Mouse (Mus musculus): Measurements from ENCODE around the gene Ankrd44. TPM values are rescaled to one million over a fixed set of nuclear protein-coding genes. Genes with fewer than 3 reads are reported as not detected.
A peak's percentile ranks its signal among the peaks of the same experiment; 100 is the strongest.

Gene Ankrd44
- total RNA-seq, 2 experiments from 2014 or later, result 8.8 to 14.5 TPM

DNA sequence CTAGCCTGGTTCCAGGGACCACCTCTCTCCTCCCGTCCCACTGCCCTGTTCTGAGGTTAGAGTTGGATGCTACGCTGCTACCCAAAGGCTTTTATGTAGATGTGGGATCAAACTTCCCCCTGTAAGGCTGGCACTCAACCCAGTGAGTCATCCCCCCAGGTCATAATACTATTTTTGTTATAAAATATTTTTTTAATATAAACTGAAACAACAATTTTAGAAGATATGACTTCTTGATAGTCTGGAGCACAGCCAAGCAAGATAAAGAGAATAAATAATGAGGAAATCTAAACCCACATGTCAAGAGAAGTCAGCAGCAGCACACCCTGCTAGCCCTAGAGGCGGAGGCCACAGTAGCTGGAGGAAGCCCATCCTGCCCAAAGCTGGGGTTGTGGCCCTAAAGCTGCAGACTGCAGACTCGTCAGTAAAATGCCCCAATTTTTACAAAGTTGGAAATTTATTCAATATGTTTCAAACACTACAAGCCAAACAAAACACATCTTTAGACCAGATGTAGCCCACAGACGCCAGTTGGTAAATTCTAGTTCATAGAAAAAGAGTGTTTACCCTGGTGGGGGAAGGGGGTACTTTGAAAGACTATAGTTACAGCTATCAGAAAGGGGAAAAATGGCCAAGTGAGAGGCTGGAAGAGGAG is 79.7 kb downstream of the Ankrd44 start:
- DNase-seq (ENCODE audit: low spot score in 2 of 2), result no peak
- Histone ChIP-seq H3K27ac (no peak overlapping the region), H3K4me3 (no peak overlapping the region)
- TF ChIP-seq CTCF (conservative IDR thresholded peaks at IDR 0.05), result peak; percentile 25

DNA sequence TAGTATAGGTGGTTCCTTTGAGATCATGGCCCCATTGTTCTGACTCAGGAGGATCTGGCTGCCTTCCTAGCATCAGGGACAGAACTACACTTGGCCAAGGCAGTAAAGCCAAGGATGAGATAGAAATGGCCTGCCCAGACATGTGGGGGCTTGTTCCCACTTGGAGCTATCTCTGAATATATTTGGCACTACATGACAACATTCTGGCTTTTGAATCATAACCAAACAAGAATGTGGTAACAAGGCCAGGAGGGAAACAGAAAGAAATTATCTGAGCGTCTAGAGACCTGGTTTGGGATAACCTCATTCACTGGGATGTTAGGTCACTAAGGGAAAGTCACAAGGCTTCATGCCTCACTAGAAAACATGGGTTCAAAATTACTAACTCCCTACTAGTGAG is 81.8 kb downstream of the Ankrd44 start:
- no peak for DNase-seq (ENCODE audit: low spot score in 2 of 2)
- no peak for TF ChIP-seq CTCF (conservative IDR thresholded peaks at IDR 0.05)

GRCm38 (mm10) chr1:54842765-54843461 is 83.3 kb downstream of the Ankrd44 start:
- DNase-seq (ENCODE audit: low spot score in 2 of 2), result no peak

More for the DNA sequence above, 81.8 kb downstream of the Ankrd44 start:
- Histone ChIP-seq H3K4me3 (no peak overlapping the region), H3K27ac (no peak overlapping the region)

DNA sequence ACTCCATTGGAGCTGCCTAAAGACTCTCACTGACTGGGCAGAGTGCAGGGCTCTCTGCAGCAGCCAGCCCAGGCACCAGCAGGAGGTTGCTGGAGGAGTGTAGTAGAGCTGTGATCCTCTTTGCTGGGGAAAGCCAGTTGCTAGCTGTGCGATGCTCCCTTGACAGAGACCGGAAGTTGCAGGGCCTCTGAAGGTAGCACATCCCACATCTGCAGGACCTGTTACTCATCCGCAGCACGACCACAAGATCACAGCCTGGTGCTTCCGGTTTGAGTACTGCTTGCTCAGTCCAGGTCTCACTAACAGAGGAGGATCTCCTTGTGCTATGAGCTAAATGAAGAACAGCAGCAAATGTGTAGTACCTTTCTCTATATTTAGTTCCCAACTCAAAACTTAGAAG is 84.4 kb downstream of the Ankrd44 start:
- Histone ChIP-seq H3K27ac (no peak overlapping the region), H3K4me3 (no peak overlapping the region)
- no peak for DNase-seq (ENCODE audit: low spot score in 2 of 2)
- TF ChIP-seq CTCF (conservative IDR thresholded peaks at IDR 0.05), result no peak

More at GRCm38 (mm10) chr1:54842765-54843461, 83.3 kb downstream of the Ankrd44 start:
- H3K4me3 ChIP-seq, result no peak overlapping the region
- no peak overlapping the region for H3K27ac ChIP-seq
- no peak for TF ChIP-seq CTCF (conservative IDR thresholded peaks at IDR 0.05)

GRCm38 (mm10) chr1:54840040-54840439 is 86.1 kb downstream of the Ankrd44 start:
- no peak for TF ChIP-seq CTCF (conservative IDR thresholded peaks at IDR 0.05)
- Histone ChIP-seq H3K27ac (no peak overlapping the region), H3K4me3 (no peak overlapping the region)
- no peak for DNase-seq (ENCODE audit: low spot score in 2 of 2)

DNA sequence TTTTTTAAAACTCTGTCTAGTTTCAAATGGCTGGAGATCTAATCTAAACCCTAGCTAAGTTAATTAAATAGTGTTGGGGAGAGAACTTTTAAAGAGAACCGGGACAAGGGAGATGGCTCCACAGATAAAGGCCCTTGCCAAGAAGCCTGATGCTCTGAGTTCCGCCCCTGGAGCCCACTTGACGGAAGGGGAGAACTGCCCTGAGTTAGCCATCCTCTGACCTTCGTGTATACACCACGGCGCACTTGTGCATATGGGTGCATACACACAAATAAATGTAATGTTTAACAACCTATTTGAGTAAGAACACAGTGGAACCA is 87.7 kb downstream of the Ankrd44 start:
- Histone ChIP-seq H3K4me3 (no peak overlapping the region), H3K27ac (no peak overlapping the region)
- no peak for DNase-seq (ENCODE audit: low spot score in 2 of 2)
- TF ChIP-seq CTCF (conservative IDR thresholded peaks at IDR 0.05), result no peak

DNA sequence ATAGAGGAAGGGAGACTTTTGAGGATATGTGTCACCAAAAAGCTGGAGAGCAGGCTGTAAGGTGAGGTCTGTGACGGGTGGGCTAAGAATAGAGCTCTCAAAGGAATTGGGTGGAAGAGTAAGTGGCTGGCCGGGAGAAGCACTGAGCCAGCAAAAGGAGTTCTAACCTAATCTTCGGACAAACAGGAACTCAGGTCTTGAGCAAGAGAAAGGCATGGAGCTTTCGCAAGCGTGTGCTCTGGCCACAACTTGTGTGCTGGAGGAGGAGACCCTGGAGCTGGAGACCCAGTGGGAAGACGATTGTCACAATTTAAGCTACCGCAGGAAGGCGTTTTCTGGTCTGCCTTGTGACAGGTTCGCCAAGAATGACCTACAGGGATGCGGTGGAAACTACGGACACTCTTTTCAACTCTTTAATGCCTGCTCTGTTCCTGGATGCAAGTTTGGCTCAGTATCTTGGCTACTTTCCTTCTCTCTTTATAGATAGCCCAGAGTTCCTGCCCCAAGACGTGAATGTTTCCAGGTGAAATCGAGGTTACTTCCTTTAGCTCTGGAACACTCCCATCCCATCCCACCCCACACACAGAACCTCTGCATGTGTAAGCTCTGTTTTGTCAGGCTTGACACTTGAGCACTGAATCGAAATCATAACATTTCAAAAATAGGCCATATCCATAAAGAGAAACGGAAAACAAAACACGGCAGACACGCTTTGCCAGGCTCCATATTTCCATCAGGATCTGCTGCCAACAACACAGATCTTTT is 88.3 kb downstream of the Ankrd44 start:
- no peak for DNase-seq (ENCODE audit: low spot score in 2 of 2)
- no peak overlapping the region for H3K27ac ChIP-seq

DNA sequence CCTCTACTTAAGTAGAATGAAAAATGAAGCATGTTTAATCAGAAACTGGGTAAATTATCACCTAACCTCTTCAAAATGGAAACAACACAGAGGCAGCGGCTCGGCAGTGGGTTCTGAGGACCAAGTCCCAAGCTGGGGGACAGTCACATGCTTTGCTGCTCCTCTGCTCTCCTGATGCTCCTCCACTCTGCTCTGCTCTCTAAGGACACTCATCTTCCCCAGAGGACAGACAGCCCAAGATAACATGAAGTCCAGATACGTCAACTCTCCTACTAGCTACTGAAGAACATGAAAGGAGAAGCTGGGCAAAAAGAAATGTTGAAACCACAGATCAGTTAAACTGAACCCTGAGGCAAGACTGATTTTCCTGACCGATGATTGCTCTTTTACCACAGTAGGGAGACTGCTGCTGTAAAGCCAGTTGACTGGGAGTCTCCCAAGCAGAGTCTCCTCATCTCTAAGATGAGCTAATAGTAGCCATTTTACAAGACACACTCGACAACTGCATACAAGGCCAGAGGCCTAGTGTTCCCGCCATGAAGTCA is 90.5 kb downstream of the Ankrd44 start:
- Histone ChIP-seq H3K27ac (no peak overlapping the region), H3K4me3 (no peak overlapping the region)
- DNase-seq (ENCODE audit: low spot score in 2 of 2), result no peak
- TF ChIP-seq CTCF (conservative IDR thresholded peaks at IDR 0.05), result no peak

More for the DNA sequence above, 88.3 kb downstream of the Ankrd44 start:
- H3K4me3 ChIP-seq, result no peak overlapping the region; the same call in 1 of the 2 replicates
- no peak for TF ChIP-seq CTCF (conservative IDR thresholded peaks at IDR 0.05)

DNA sequence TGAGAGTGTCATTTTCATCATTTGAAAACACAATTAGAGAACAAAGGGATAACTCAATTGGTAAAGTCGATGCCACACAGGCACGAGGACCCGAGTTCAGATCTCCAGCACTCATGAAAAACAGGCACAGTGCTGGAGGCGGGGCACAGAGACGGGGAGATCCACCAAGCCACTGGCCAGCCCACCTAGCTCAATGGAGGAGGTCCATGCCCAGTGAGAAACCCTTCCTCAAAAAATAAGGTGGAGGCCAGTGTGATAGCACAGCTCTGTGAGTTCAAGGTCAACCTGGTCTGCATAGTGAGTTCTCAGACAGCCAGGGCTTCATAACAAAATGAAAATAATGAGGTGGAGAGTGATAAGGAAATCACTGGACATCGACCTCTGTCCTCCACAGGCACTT is 93.0 kb downstream of the Ankrd44 start:
- H3K4me3 ChIP-seq, result no peak overlapping the region
- TF ChIP-seq CTCF (conservative IDR thresholded peaks at IDR 0.05), result no peak
- DNase-seq (ENCODE audit: low spot score in 2 of 2), result no peak
- H3K27ac ChIP-seq, result no peak overlapping the region

- peak; percentile 70 for TF ChIP-seq CTCF (conservative IDR thresholded peaks at IDR 0.05)
- no peak overlapping the region for H3K4me3 ChIP-seq
- H3K27ac ChIP-seq, result no peak overlapping the region
- DNase-seq (ENCODE audit: low spot score in 2 of 2), result peak; percentile 60 to 73
Measured at GRCm38 (mm10) chr1:54832765-54833164, 93.4 kb downstream of the Ankrd44 start.

DNA sequence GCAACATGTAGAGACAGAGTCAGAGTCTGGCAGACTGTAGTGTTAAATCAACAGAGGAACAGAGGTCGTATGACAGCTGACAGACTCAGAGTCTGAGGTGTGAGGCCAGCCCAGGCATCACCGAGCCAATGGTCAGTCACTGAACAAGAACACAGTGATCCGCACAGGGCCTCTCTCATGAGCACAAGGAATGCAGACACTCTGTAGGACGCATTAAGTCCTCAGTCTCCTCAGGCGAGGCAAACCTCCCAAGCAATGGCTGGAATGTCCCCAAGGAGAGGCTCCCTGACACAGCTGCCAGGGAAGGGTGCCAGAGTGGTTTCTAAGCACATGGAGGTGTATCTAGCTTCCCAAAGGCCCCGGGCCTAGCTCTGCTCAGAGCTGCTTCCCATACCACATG is 96.0 kb downstream of the Ankrd44 start:
- Histone ChIP-seq H3K4me3 (no peak overlapping the region), H3K27ac (no peak overlapping the region)
- no peak for DNase-seq (ENCODE audit: low spot score in 2 of 2)
- no peak for TF ChIP-seq CTCF (conservative IDR thresholded peaks at IDR 0.05)

DNA sequence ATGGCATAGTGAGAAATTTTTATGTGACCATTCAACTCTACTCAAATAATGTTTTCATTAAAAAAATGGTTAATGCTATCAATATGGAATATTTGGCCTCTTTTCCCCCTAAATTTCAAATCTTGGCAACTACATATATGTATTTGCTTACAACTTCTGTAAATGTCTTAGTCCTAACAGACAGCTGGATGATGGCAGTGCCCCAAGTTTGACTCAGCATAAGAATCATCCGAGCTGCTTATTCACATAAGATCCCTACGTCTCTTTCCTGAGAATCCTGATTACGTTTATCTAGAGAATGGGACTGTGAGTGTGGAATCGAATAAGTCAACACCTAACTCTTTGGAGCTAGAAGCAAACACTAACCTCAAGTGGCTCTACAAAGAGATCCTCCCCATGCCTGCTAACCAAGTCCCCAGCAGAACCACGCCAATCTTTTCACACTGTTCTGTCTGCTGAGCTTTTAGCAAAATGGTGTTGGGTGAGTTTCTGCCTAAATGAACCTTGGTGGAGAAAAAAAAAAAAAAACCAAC is 96.4 kb downstream of the Ankrd44 start:
- no peak overlapping the region for H3K27ac ChIP-seq
- no peak overlapping the region for H3K4me3 ChIP-seq
- no peak for DNase-seq (ENCODE audit: low spot score in 2 of 2)
- TF ChIP-seq CTCF (conservative IDR thresholded peaks at IDR 0.05), result no peak

GRCm38 (mm10) chr1:54827827-54828226 is 98.4 kb downstream of the Ankrd44 start:
- no peak for TF ChIP-seq CTCF (conservative IDR thresholded peaks at IDR 0.05)
- DNase-seq (ENCODE audit: low spot score in 2 of 2), result no peak

More at GRCm38 (mm10) chr1:54827827-54828226, 98.4 kb downstream of the Ankrd44 start:
- Histone ChIP-seq H3K4me3 (no peak overlapping the region), H3K27ac (no peak overlapping the region)

Data from layer of hippocampus, adult 2 months (tissue).